In genomic region chr10:41204191-41204590, GRCm38 (mm10) we compare ENCODE assay signal across 20 mouse cellular contexts.
DNase-seq lines count a peak whose midpoint lies in the region; ATAC-seq and TF ChIP-seq lines count a peak whose summit lies in the region.
"Had no signal": no experiment of that assay in that cellular context is flagged by ENCODE, and none has a peak within 500 bp of the region (broad histone marks: within the 10 kb centered on the region; RNA-seq: fewer than 3 reads in every experiment).

No protein-coding gene starts in this region.

- TF ChIP-seq POLR2A in bone marrow, adult 2 months (IDR thresholded peaks at IDR 0.05; ENCODE audit: borderline replicate concordance, control insufficient read depth, low read depth, low read length): no peak

- H3K4me1 ChIP-seq in forebrain, embryonic 12.5 days: peaks cover 1% of the 10 kb centered on the region; the same call in 1 of the 2 replicates
- no peaks in the 10 kb centered on the region for H3K4me1 ChIP-seq in forebrain, embryonic 13.5 days
- H3K4me1 ChIP-seq in lung, embryonic 14.5 days (ENCODE audit: insufficient read depth): no peaks in the 10 kb centered on the region
- H3K4me1 ChIP-seq in bone marrow, adult 2 months (ENCODE audit: control insufficient read depth, insufficient read depth, low read length): peaks cover 13% of the 10 kb centered on the region
- H3K4me1 ChIP-seq in liver, embryonic 13.5 days (replicated peaks): peaks cover 72% of the 10 kb centered on the region
- H3K4me1 ChIP-seq: intestine, embryonic 15.5 days; neural tube, embryonic 12.5 days had no signal

- intact Hi-C loops in left cerebral cortex, postnatal 36 days (cut with DNase I): no loop called here

- 0 out of 2 replicates have a peak overlapping the region, but pooled peaks have one; percentile 4 for H3K27ac ChIP-seq in forebrain, embryonic 12.5 days
- no peak overlapping the region for H3K27ac ChIP-seq in forebrain, embryonic 13.5 days
- peak overlapping the region; percentile 15; the same call in 1 of the 2 replicates for H3K27ac ChIP-seq in lung, embryonic 14.5 days (ENCODE audit: low read depth)
- peak overlapping the region; percentile 97 for H3K27ac ChIP-seq in bone marrow, adult 2 months (ENCODE audit: control insufficient read depth, insufficient read depth, low read depth, low read length, poor library complexity)
- peak overlapping the region; percentile 98 for H3K27ac ChIP-seq in liver, embryonic 13.5 days
- H3K27ac ChIP-seq: hindbrain, embryonic 15.5 days; intestine, embryonic 15.5 days; neural tube, embryonic 12.5 days had no signal

- no peaks in the 10 kb centered on the region for H3K27me3 ChIP-seq in forebrain, embryonic 12.5 days
- H3K27me3 ChIP-seq in forebrain, embryonic 13.5 days: no peaks in the 10 kb centered on the region
- no peaks in the 10 kb centered on the region for H3K27me3 ChIP-seq in lung, embryonic 14.5 days (ENCODE audit: insufficient read depth, low read length)
- no peaks in the 10 kb centered on the region for H3K27me3 ChIP-seq in liver, embryonic 13.5 days
- H3K27me3 ChIP-seq: hindbrain, embryonic 15.5 days; intestine, embryonic 15.5 days; neural tube, embryonic 12.5 days had no signal

- no peak overlapping the region for H3K4me2 ChIP-seq in forebrain, embryonic 12.5 days
- no peak overlapping the region for H3K4me2 ChIP-seq in forebrain, embryonic 13.5 days
- H3K4me2 ChIP-seq in lung, embryonic 14.5 days: no peak overlapping the region
- peak overlapping the region; percentile 58 for H3K4me2 ChIP-seq in liver, embryonic 13.5 days
- H3K4me2 ChIP-seq: hindbrain, embryonic 15.5 days; intestine, embryonic 15.5 days; neural tube, embryonic 12.5 days had no signal

- 77% methylated on average over 5 of the region's 5 CpGs for WGBS in forebrain, embryonic 12.5 days
- WGBS in forebrain, embryonic 13.5 days: 77% methylated on average over 5 of the region's 5 CpGs
- WGBS in lung, embryonic 14.5 days: 13% methylated on average over 5 of the region's 5 CpGs
- 83% methylated on average over 5 of the region's 5 CpGs for WGBS in bone marrow, adult 2 months
- 46% methylated on average over 5 of the region's 5 CpGs for WGBS in liver, embryonic 13.5 days (ENCODE audit: insufficient replicate concordance)

- DNase-seq in lung, embryonic 14.5 days: no peak
- no peak for DNase-seq in lung, postnatal 4 days
- no peak for DNase-seq in liver, embryonic 13.5 days
- no peak for DNase-seq in yolk sac, embryonic 10.5 days (ENCODE audit: low spot score)
- no peak for DNase-seq in left cerebral cortex, postnatal 36 days (ENCODE audit: low spot score in 2 of 2)
- DNase-seq: cerebellum, adult 8-10 months; forebrain, postnatal 0 days; kidney, adult 9 months; kidney, postnatal 4 days; layer of hippocampus, adult 9-11 months; lung, adult 2 months; lung, postnatal 36 days; right cerebral cortex, postnatal 25 days; thymus, adult 2 months had no signal

- TF ChIP-seq CTCF in lung, embryonic 14.5 days (IDR thresholded peaks at IDR 0.05; ENCODE audit: low read depth): no peak
- no peak for TF ChIP-seq CTCF in bone marrow, adult 2 months (IDR thresholded peaks at IDR 0.05; ENCODE audit: control insufficient read depth, insufficient read depth, low read length)

- no peak overlapping the region for H3K9ac ChIP-seq in forebrain, embryonic 12.5 days
- H3K9ac ChIP-seq in forebrain, embryonic 13.5 days: no peak overlapping the region
- H3K9ac ChIP-seq in lung, embryonic 14.5 days: no peak overlapping the region
- H3K9ac ChIP-seq in liver, embryonic 13.5 days: peak overlapping the region; percentile 71
- H3K9ac ChIP-seq: forebrain, postnatal 0 days; hindbrain, embryonic 15.5 days; intestine, embryonic 15.5 days; neural tube, embryonic 12.5 days had no signal

- no peaks in the 10 kb centered on the region for H3K36me3 ChIP-seq in forebrain, embryonic 12.5 days (replicated peaks)
- no peaks in the 10 kb centered on the region for H3K36me3 ChIP-seq in forebrain, embryonic 13.5 days (ENCODE audit: poor library complexity, severe bottlenecking)
- H3K36me3 ChIP-seq in lung, embryonic 14.5 days (ENCODE audit: insufficient read depth): no peaks in the 10 kb centered on the region
- no peaks in the 10 kb centered on the region; the same call in 1 of the 2 replicates for H3K36me3 ChIP-seq in liver, embryonic 13.5 days
- H3K36me3 ChIP-seq: hindbrain, embryonic 15.5 days; intestine, embryonic 15.5 days; neural tube, embryonic 12.5 days had no signal

- H3K4me3 ChIP-seq in forebrain, embryonic 12.5 days (replicated peaks): no peak overlapping the region
- H3K4me3 ChIP-seq in forebrain, embryonic 13.5 days: no peak overlapping the region
- H3K4me3 ChIP-seq in lung, embryonic 14.5 days (ENCODE audit: low read depth, low read length): no peak overlapping the region
- H3K4me3 ChIP-seq in bone marrow, adult 2 months (replicated peaks; ENCODE audit: control insufficient read depth, low read depth, low read length): no peak overlapping the region
- 0 out of 2 replicates have a peak overlapping the region, but pooled peaks have one; percentile 24 for H3K4me3 ChIP-seq in liver, embryonic 13.5 days (replicated peaks)
- H3K4me3 ChIP-seq: hindbrain, embryonic 15.5 days; intestine, embryonic 15.5 days; neural tube, embryonic 12.5 days had no signal

- ATAC-seq in forebrain, embryonic 12.5 days (ENCODE audit: low FRiP score): no peak
- ATAC-seq in forebrain, embryonic 13.5 days: no peak
- ATAC-seq in lung, embryonic 14.5 days (ENCODE audit: insufficient read depth): no peak
- no peak for ATAC-seq in liver, embryonic 13.5 days (ENCODE audit: low read depth)

- no peaks in the 10 kb centered on the region for H3K9me3 ChIP-seq in forebrain, embryonic 12.5 days
- H3K9me3 ChIP-seq in forebrain, embryonic 13.5 days (replicated peaks): no peaks in the 10 kb centered on the region
- H3K9me3 ChIP-seq in lung, embryonic 14.5 days (ENCODE audit: low read depth, low read length): no peaks in the 10 kb centered on the region
- H3K9me3 ChIP-seq in liver, embryonic 13.5 days (replicated peaks): no peaks in the 10 kb centered on the region
- H3K9me3 ChIP-seq: hindbrain, embryonic 15.5 days; intestine, embryonic 15.5 days; neural tube, embryonic 12.5 days had no signal
